Mouse (Mus musculus) neutrophil, adult 83 days (primary cell): ENCODE results near the gene Vmn1r218. TPM values are rescaled to one million over a fixed set of nuclear protein-coding genes. Genes with fewer than 3 reads are reported as not detected.

ENCODE experiments used
- total RNA-seq, 2 experiments: library from RNA; stranded (reverse); gene quantifications; one replicate each; pipeline ENCODE4 v1.2.4; 2023

Gene Vmn1r218
- not detected for total RNA-seq

DNA sequence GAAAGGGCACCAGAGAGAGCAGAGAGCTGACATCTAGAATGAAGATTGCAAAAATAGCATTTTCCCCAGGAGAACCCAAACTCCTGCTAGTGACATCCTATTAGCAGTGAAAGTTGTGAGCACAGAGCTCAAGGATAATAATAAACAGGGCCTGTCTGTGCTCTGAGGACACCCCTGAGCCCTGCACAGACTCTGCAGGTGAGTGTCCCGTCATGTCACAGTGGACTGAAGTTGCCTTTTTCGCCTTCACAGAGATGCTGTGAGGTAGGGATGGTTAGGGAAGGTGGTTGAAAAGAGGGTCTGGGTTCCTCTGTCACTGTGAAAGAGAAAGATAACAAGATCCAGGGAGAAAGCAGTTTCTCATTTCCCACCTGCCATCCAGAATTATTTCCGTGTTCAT is at the start of gene Vmn1r218:
TSS of gene Vmn1r218 (plus strand) at position 57 of the 400 bp plus-strand sequence.

DNA sequence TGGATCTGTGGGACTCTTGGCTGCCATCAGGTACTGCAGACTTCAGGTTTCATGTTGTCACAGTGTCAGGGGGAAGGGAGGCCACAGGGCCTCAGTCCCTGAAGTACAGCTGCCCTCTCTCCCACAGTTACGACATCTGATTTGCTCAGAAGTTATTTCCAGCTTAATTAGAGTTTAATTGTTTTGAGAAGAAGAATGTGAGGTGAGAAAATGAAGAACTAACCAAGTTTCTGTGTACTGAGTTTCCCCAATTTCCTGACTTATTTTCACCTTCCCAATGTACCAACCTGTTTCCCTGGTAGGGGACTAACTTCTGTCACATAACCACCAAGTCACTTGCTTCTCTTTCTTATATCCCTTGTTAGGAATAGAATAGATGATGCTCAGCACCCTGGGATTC is 14.8 kb upstream of the Vmn1r218 start, which contains the start of gene Vmn1r217:
TSS of gene Vmn1r217 (minus strand) at position 101 of the 400 bp plus-strand sequence.

DNA sequence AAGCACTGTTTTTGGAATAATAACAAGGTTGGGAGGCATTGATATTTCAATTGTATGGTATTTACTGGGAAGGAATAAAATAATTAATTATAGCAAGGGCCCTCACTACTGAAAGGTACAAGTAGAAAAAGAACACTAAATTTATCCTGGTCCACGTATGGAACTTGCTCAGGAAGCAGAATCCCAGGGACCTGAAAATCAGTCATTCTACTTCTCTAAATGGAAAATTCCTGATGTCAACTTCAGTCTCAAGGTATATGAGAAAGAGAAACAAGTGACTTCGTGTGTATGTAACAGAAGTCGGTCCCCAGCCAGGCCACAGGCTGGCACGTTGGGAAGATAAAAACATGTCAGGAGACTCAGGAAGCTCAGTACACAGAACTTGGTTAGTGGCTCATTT is 26.1 kb downstream of the Vmn1r218 start, which contains the start of gene Vmn1r219:
TSS of gene Vmn1r219 (plus strand) at position 301 of the 400 bp plus-strand sequence.

DNA sequence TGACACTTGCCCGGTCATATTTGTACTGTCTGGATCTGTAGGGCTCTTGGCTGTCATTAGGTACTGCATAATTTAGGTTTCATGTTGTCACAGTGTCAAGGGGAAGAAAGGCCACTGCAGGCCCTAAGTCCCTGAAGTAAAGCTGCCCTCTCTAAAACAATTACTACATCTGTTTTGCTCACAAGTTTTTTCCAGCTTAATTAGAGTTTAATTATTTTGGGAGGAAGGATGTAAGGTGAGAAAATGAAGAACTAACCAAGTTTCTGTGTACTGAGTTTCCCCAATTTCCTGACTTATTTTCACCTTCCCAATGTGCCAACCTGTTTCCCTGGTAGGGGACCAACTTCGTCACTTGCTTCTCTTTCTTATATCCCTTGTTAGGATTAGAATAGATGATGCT is 54.9 kb downstream of the Vmn1r218 start, which contains the start of gene Vmn1r220:
TSS of gene Vmn1r220 (minus strand) at position 101 of the 400 bp plus-strand sequence.

Other genes with a start within 250 kb of the Vmn1r218 start
- not detected for gene Vmn1r212, start 248.9 kb upstream of the Vmn1r218 start, total RNA-seq
- not detected for gene Vmn1r213, start 125.5 kb upstream of the Vmn1r218 start, total RNA-seq
- gene Vmn1r214, start 102.7 kb upstream of the Vmn1r218 start, total RNA-seq, result not detected
- not detected for gene Vmn1r215, start 65.1 kb upstream of the Vmn1r218 start, total RNA-seq
- not detected for gene Vmn1r217, start 14.9 kb upstream of the Vmn1r218 start, total RNA-seq
- gene Vmn1r219, start 26.2 kb downstream of the Vmn1r218 start, total RNA-seq, result not detected
- not detected for gene Vmn1r220, start 54.8 kb downstream of the Vmn1r218 start, total RNA-seq
- not detected for gene Vmn1r221, start 81.0 kb downstream of the Vmn1r218 start, total RNA-seq
- not detected for gene Vmn1r222, start 102.8 kb downstream of the Vmn1r218 start, total RNA-seq
- gene Vmn1r223, start 114.0 kb downstream of the Vmn1r218 start, total RNA-seq, result not detected
- gene Zfp322a, start 236.1 kb downstream of the Vmn1r218 start, total RNA-seq, result 10 to 100 TPM in 1 of 2 experiments, 1 to 10 TPM in 1; 7.0 to 10.2 TPM